Mouse (Mus musculus): ENCODE measurements around the gene Hmgn2. TPM values are rescaled to one million over a fixed set of nuclear protein-coding genes. Genes with fewer than 3 reads are reported as not detected.

Hmgn2 gene
- polyA plus RNA-seq, 2 experiments from 2014 or later = 379 to 453 TPM

DNA sequence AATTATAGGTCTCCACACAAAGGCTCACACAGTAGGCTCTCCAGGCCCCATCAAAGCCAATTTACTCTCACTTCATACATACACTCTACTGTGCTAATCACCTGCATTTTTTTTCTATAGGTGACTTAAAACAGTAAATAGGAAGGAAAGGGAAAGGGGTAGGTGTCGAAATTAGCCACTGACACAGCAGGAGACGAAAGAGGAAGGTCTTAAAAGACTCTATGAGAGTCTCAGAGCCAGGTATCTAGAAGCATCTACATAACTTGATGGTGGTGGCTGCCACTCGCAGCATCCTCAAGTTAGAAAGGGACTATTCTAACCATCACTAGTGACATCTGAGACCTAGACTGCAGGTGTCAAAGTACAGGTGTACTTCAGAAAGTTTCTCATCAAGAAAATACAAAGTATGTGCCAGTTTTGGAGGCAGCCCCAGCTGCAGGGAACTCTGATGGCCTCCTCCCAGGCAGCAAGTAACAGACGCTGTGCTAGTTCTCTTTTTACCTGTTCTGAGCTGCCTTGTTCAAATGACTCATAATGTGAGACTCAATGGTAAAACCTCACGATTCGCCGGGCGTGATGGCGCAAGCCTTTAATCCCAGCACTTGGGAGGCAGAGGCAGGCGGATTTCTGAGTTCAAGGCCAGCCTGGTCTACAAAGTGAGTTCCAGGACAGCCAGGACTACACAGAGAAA is 9.7 kb upstream of the Hmgn2 start:
- no peak for ATAC-seq

DNA sequence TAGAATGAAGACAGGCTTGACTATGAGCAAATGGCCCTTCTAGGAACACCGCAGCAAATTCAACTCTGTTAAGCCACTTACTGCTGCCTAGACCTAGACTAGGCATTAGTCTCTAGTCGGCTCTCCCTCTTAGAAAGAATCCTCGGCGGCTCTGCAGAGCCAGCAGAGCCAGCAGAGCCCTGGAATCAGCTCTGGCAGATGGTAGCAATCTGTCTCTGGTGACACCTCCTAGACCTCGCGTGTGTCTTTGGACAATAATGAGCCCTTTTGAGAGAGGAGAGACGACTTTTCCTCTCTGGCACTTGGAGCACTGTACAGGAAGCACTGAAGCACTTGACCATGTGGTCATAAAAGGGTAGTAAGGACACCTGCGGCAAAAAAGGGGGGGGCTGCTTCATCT is 3.3 kb upstream of the Hmgn2 start:
- ATAC-seq = no peak

DNA sequence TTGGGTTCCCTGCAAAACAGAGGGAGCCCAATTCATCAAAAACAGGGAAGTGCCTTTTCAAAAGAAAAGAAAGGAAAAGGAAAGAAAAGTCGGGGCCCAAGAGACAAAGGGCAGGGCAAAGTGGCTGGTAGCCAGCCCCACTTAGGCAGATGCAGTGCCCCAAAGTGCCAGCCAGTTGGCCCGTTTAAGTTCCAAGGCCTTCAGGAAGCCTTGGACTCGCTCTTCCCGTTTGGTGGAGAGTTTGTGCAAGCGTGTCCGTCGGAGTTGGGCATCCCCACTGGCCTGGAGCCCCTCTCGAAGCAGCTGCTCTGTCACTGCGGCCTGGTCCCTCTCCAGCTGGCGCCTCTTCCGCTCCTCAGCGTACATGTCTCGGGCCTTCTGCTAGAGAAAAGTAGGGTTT is 2.4 kb upstream of the Hmgn2 start:
- ATAC-seq = no peak

DNA sequence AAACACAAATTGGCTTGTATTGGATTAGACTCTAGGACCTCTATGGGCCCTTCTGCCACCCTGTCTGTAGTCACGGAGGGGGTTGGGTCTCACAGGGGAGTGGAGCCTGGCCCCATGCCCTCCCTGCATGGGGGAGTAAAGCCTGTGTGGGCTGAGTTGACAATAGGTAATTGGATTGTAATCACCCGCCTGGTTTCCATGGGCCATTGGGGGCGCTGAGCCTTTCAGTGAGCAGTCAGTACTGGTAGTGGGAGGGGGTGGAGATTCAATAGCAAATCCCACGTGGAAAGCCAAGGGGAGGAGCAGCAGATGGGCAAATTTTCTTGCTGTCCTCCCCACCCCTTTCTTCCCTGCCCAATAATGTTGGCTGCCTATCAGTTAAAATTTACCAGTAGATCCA is 1.7 kb upstream of the Hmgn2 start:
- ATAC-seq = no peak

DNA sequence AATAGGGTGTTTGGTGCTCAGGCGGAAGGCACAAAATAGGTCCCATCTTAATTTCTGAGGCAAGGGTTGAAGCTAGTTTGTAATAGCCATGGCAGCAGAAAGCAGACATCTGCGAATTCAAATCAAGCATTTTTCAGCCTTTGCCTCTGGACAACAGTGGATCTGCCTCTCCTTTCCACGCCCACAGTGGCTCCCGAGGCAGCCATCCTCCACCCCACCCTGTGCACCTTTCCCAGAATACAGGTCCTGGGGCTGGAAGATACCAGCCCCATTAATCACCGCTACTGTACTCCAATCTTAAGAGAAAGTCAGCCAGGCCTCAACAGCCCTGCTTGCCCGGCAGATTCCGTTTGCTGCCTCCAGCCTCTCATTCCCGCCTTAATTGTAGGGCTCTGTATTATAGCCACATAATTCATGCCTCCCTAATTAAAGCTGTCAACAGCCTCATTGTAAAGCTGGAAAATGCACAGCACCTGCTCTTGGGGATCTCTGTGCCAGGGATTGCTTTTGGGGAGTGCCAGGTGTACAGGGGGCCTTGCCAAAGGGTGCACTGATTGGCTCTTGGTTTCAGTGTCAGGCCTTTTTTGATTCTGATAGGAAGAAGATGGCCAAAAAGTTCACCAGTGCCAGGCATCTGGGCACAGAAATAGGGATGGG is 792 bp upstream of the Hmgn2 start:
- ATAC-seq = no peak

DNA sequence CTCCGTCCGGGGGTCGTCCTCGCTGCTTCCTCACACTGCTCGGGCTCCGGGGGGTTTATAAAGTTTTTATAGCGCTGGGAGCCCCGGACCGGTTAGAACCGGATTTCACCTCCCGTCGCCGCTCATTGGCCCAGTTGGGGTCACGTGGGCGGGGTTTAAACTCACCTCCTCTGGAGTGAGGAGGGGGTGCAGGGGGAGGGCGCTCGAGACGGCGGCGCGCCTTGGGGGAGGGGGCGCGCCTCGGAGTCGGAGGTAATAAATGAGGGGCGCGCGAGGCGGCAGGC is 642 bp downstream of the Hmgn2 start:
- peak; percentile 76 for ATAC-seq

DNA sequence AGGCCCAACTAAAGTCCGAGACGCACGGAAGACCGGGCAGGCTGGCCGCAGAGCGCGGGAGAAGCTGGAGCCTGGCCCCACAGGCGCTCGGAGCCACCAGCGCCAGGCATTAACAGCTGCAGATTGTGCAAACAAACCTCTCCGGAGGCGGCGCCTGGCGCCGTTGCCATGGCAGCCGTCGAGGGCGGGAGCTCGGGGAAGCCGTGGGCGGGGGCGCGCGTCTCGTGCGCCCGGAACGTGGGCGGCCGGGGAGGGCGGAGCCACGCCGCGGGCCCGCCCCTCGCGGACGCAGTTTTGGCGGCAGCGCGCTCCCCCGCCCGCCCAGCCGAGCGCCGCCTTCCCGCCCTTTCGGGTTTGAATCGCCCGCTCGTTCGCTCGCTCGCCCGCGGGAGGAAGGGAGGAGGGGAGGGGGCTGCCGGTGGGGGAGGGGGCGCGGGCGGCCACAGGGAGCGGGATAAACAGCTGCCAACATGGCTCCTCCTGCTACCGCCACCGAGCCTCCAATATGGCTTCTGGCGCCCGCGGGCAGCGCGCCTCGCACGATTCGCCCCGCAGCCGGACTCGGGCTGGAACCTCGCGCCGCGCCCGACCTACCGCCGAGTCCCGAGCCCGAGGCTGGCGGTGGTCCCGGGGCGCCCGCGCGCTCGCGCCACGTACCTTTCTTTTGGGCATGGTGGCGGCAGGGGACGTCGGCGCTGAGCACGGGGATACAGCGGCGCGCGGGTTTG is 1.1 kb downstream of the Hmgn2 start:
- peak; percentile 75 for ATAC-seq

DNA sequence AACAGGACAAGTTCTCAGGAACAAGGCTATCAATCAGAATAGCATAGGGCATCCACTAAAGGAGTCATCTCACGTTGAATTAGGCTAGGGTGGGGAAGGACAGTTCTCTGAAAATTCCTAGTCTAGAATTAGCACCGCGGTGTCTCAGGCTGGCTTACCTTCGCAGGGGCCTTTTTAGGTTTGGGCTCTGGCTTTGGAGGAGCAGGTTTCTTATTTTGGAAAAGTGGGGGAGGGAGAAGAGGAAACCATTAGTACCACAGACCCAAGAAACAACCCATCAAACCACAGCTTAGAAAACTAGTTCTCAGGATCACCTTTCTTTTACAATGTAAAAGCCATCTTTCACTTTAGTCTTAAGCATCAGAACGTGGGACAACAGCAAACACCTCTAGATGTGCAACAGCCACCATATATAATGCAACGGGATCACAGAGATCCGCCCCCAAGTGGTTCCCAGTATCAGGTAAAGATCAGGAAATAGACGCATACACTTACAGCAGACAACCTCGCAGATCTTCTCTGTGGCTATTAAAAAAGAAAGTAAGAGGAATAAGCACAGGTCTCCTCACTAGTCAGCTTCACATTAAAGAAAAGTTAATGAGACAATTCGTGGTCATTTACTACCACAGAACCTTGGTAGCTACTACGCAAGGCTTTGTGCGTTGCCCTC is 2.0 kb downstream of the Hmgn2 start:
- ATAC-seq = no peak

DNA sequence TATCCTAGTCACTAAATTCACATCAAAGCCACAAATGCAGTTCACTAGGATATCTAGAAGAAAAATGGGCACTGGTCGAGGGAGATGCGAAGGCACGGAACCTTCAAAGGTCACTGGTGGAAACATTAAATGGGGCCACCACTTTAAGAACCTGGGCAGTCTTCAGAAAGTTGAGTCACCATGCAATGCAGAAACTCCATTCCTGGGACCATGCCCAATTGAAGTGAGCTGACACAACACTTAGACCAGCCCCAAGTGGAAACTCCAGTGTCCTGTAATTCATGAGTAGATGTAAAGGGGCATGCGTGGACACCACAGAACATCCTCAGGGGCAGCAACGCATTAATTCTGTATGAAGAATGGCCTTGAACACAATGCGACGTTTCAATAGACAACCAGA is 5.9 kb downstream of the Hmgn2 start:
- no peak for ATAC-seq

DNA sequence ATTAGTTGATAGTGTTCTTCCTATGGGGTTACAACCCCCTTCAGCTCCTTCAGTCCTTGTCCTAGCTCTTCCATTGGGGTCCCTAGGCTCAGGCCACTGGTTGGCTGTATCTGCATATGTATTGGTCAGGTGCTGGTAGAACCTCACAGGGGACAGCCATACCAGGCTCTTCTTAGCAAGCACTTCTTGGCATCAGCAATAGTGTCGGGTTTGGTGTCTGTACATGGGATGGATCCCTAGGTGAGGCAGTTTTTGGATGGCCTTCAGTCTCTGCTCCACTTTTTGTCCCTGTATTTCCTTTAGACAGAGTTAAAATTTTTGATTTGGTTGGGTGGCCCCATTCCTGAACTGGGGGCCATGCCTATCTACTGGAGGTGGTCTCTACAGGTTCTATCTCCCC is 9.6 kb downstream of the Hmgn2 start:
- no peak for ATAC-seq

DNA sequence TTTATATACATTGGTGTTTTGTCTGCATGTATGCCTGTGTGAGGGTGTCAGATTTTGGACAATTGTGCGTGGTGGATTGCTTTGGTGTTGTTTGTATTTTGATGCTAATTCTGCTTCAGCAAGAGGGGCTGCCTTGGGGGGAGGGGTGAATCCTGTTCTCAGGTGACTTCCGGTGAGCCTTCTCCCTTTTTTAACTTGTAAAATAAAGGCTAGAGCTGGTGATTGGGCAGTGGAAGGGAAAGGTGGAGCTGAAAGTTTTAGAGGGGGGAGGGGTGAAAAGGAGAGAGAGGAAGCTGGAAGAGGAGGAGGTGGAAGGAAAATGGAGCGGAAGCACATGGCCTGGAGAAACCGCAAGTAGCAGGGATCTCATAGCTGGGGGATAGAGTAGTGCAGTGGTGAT is 12.1 kb downstream of the Hmgn2 start:
- no peak for ATAC-seq

DNA sequence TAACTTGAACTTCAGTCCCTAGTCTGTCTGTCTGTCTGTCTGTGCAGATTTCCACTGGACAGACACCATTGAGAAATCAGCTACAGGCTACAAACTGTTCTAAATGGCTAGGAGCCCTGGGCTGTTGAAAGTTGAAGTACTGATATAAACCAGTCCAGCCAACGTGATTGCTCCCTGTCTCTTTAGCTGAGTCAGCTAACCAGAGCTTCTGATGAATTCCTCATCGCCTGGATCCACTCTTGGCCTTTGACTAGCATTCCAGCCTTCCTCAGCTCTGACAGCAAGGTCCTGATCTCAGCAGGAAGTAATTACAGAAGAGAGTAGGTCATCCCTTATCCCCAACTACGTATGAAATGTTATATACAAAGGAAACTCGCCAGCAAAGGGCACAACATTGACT is 21.7 kb downstream of the Hmgn2 start:
- ATAC-seq = no peak

DNA sequence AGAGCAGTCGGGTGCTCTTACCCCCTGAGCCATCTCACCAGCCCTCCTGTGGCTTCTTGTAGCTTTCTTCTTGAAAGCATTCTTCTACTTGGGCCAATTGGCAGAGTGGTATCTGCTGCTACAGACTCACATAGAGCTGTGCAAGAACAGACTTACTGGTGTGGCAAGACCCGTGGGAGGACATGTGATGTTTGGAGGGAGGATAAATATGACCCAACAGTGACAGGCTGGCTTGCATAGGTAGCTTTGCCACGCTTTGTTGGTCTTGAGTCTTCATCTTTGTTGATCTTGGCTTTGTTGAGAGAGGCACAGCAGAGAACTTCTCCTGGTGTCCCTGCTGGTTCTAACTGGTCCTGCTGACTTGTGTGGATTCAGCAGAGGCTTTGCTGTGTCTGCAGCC is 24.7 kb downstream of the Hmgn2 start:
- no peak for ATAC-seq

DNA sequence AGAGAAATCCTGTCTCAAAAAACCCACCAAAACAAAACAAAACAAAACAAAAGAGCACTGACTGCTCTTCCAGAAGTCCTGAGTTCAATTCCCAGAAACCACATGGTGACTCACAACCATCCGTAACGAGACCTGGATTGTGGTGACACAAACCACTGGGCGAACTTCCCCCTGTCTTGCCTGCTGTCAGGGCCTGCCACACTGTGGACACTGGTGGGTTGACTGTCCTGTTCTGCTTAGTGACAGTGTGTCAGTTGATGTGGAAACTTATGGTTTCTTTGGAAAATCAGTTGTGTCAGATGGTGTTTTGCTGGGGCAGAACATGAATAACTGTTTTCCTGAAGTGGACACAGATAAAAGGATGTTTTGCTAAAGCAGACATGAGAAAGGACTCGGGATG is 25.8 kb downstream of the Hmgn2 start:
- ATAC-seq = no peak

DNA sequence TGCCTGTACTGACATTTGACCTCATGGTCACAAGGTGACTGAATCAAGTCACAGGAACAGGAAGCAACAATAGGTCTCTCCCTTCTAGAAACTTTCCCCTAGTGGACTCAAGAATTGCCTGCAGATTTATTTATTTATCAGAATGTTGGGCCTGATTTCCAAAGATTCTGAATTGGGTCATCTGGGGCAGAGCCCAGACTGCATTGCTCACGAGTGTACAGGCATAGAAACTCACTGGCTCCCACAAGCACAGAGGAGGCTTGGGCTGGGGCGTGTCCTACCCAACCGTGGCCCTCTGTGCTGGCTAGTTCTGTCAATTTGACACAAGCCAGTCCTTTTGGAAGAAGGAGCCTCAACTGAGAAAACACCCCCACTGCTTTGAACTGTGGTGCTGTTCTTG is 26.9 kb downstream of the Hmgn2 start:
- ATAC-seq = no peak

DNA sequence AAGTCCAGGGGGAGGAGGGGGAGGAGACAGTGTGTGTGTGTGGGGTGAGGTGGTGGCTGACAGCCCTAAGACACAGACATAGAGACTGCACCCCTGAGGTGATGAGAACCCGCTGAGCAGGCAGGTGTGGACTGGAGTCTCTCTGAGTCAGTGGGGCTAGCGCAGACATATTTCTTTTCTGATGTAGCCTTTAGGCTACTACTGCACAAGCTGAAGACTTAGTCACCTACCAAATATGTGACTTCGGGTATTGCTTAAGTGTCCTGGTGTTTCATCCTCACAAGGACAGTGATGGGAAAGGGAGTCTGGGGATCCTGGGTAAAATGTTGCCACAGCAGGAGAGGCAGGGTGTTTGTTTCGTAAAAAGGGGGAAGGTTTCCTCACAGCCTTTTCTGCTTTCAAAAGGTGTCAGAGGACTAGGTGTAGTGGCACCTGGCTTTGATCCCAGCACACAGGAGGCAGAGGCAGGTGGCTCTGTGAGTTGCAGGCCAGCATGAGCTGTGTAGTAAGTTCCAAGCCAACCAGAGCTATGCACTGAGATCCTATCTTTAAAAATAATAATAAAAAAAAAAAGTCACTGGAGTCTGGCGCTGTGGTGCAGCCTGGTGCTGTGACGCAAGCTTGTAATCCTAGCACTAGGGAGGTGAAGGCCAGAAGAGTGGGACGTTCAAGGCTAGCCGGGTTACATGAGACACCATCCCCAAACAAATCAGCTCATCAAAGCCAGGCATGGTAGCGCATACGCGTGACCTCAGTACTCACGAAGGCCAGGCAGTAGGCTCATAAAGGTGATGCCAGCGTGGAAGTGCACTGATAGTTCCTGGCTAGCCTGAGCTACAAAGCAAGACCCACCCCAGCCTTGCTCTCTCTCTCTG is 27.8 kb downstream of the Hmgn2 start:
- ATAC-seq = no peak

DNA sequence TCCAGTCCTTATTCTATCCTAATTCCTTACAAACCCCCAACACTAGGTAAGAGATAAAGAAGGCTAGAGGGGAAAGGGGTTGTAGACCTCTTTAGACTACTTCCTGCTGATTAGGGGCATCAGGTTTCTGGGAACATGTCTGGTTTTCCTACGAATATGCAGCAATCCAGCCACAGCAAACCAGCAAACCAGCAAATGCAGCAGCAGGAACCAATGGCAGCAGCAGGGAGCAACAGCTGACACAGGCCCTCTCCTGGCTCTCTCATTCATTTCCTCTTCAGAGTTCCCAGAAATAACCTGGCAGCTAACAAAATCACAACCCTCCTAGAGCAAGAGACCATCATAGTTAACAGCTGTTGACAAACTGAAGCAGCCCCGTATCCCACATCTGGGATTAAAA is 30.4 kb downstream of the Hmgn2 start:
- no peak for ATAC-seq

DNA sequence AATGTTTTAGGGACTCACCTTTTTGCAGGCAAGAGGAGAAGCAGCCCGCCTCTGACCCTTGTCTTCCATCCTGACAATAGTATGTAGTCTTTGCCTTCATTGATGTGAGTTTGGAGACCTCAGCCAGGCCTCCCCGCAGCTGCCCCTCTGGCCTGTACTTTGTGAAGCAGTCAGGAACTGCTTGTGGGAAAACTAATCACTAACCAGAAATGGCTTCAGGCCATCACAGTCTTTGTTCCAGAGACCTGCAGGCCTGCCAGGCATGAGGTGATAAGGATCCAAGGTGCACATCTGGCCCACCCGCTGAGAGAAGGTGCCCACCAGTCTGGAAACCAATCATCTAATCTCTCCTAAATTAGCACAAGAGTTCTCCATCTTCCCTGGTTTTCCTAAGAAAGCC is 36.7 kb downstream of the Hmgn2 start:
- ATAC-seq = no peak

DNA sequence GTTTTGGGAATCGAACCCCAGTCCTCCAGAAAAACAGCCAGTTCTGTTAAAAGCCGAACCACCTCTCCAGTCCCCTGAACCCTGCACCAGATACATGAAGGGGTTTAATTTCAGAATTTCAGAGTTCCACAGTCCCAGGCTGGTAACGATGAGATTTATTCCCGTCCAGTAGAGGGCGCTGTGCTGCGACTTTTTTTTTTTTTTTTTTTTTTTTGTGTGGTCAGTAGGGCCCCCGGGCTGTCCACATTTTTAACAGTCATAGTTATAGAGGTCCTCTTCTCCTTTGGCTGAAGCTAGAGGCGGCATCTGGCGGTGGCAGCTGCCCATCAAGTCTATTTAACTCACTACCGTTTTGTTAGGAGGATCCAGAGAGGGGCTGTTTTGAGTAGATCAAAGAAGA is 37.1 kb downstream of the Hmgn2 start:
- no peak for ATAC-seq

DNA sequence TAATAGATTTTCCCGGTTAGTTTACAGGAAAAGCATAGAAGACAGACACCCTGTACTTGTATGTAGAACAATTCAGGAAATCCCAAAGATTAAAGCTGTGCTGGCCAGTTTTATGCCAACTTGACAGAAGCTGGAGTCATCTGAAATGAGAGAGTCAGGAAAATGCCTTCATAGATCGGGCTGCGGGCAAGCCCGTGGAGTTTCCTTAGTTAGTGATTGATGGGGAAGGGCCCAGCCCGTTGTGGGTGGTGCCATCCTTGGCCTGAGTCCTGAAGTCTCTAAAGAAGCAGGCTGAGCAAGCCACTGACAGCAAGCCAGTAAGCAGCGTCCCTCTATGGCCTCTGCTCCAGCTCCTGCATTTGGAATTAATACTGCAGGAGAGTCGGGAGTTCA is 39.2 kb downstream of the Hmgn2 start:
- no peak for ATAC-seq

DNA sequence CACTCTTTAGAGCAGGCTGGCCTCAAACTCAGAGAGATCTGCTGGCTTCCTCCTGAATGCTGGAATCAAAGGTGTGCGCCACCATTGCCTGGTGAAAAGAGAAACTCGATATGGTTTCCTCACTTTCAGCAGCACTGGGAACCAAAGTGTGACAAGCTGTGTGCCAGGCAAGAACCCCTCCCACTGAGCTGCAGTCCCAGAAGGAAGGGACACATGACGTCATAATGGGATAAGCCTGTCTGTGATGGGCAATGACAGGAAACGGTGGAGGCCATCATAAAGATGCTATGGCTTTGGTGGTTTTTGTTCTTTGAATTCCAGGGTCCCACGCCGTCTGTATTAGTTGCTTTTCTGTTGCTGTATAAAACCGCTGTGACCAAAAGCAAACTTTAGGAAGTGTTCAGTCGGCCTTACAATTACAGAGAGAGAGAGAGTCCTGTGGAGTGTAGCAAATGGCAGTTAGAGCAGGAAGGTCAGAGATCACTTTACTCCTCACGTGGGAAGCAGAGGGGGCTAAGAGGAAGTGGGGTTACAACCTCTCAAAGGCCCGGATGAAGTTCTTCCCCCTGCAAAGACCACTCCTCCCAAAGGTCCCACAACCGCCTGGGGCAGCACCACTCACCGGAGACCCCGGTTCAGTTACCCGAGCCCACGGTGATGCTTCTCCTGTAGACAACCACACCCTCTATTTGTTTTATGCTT is 39.7 kb downstream of the Hmgn2 start:
- ATAC-seq = no peak

DNA sequence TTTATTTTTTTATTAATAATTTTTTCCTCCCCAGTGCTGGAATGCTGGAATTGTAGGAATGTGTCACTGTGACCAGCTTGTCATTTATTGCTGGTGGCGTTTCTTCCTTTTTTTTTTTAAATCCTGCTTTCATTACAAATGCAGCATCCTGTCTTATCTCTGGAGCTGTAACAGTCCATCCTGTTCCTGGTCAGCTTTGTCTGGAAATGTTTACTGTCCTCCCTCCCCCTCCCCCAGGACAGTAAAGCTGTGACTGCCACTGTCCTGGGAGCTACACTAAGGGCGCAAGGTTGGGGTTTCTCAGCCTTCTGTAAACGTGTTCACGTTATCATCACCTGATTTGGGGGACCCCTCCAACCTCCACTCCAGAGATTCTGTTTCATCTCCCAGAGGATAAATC is 43.2 kb downstream of the Hmgn2 start:
- no peak for ATAC-seq
